Mouse (Mus musculus): ENCODE measurements around the gene Zkscan7. TPM values are rescaled to one million over a fixed set of nuclear protein-coding genes. Genes with fewer than 3 reads are reported as not detected.
A peak's percentile ranks its signal among the peaks of the same experiment; 100 is the strongest.

Zkscan7 gene
- polyA plus RNA-seq, 1 experiment = 11.3 TPM

- no peak overlapping the region for H3K4me3 ChIP-seq (ENCODE audit: control insufficient read depth, low read depth, low read length)
Observed at GRCm38 (mm10) chr9:122901047-122901446, 15.6 kb downstream of the Zkscan7 start.

GRCm38 (mm10) chr9:122902717-122903535, 17.4 kb downstream of the Zkscan7 start:
- Histone ChIP-seq H3K27me3 (ENCODE audit: control insufficient read depth, insufficient read depth, low read length) (no peaks in the 10 kb centered on the region), H3K4me3 (ENCODE audit: control insufficient read depth, low read depth, low read length) (peak overlapping the region; percentile 81), H3K36me3 (ENCODE audit: control insufficient read depth, insufficient read depth, low read length) (no peaks in the 10 kb centered on the region), H3K27ac (ENCODE audit: control insufficient read depth, insufficient read depth, low read depth, low read length) (no peak overlapping the region), H3K4me1 (ENCODE audit: control insufficient read depth, insufficient read depth, low read length) (peaks cover 3% of the 10 kb centered on the region)
- peak; percentile 94 for TF ChIP-seq POLR2A (IDR thresholded peaks at IDR 0.05; ENCODE audit: control insufficient read depth, low read depth, low read length)
- TF ChIP-seq CTCF (IDR thresholded peaks at IDR 0.05; ENCODE audit: control insufficient read depth, insufficient read depth, insufficient replicate concordance, low read depth, low read length) = peak; percentile 16; the same call in 1 of the 2 replicates

More at GRCm38 (mm10) chr9:122901047-122901446, 15.6 kb downstream of the Zkscan7 start:
- TF ChIP-seq POLR2A (IDR thresholded peaks at IDR 0.05; ENCODE audit: control insufficient read depth, low read depth, low read length) (no peak), CTCF (IDR thresholded peaks at IDR 0.05; ENCODE audit: control insufficient read depth, insufficient read depth, insufficient replicate concordance, low read depth, low read length) (no peak)
- H3K4me1 ChIP-seq (ENCODE audit: control insufficient read depth, insufficient read depth, low read length) = peaks cover 3% of the 10 kb centered on the region
- H3K27me3 ChIP-seq (ENCODE audit: control insufficient read depth, insufficient read depth, low read length) = no peaks in the 10 kb centered on the region
- no peaks in the 10 kb centered on the region for H3K36me3 ChIP-seq (ENCODE audit: control insufficient read depth, insufficient read depth, low read length)
- no peak overlapping the region for H3K27ac ChIP-seq (ENCODE audit: control insufficient read depth, insufficient read depth, low read depth, low read length)

- peaks cover 2% of the 10 kb centered on the region; the same call in 1 of the 2 replicates for H3K4me1 ChIP-seq (ENCODE audit: control insufficient read depth, insufficient read depth, low read length)
- no peak overlapping the region for H3K27ac ChIP-seq (ENCODE audit: control insufficient read depth, insufficient read depth, low read depth, low read length)
- no peaks in the 10 kb centered on the region for H3K27me3 ChIP-seq (ENCODE audit: control insufficient read depth, insufficient read depth, low read length)
- peaks cover under 1% of the 10 kb centered on the region; the same call in 1 of the 2 replicates for H3K36me3 ChIP-seq (ENCODE audit: control insufficient read depth, insufficient read depth, low read length)
- H3K4me3 ChIP-seq (ENCODE audit: control insufficient read depth, low read depth, low read length) = no peak overlapping the region; the same call in none of the 2 replicates
- no peak for TF ChIP-seq POLR2A (IDR thresholded peaks at IDR 0.05; ENCODE audit: control insufficient read depth, low read depth, low read length)
- no peak for TF ChIP-seq CTCF (IDR thresholded peaks at IDR 0.05; ENCODE audit: control insufficient read depth, insufficient read depth, insufficient replicate concordance, low read depth, low read length)
Observed at GRCm38 (mm10) chr9:122922436-122922835, 37.0 kb downstream of the Zkscan7 start.

GRCm38 (mm10) chr9:122922936-122923381, 37.5 kb downstream of the Zkscan7 start, which contains the start of gene Zfp105:
TSS of gene Zfp105 (plus strand) at chr9:122923072.
- Histone ChIP-seq H3K4me1 (ENCODE audit: control insufficient read depth, insufficient read depth, low read length) (peaks cover 2% of the 10 kb centered on the region; the same call in 1 of the 2 replicates), H3K36me3 (ENCODE audit: control insufficient read depth, insufficient read depth, low read length) (peaks cover 2% of the 10 kb centered on the region; the same call in 1 of the 2 replicates), H3K27me3 (ENCODE audit: control insufficient read depth, insufficient read depth, low read length) (no peaks in the 10 kb centered on the region), H3K27ac (ENCODE audit: control insufficient read depth, insufficient read depth, low read depth, low read length) (peak within 1 kb of the TSS; percentile 66), H3K4me3 (ENCODE audit: control insufficient read depth, low read depth, low read length) (peak within 1 kb of the TSS; percentile 99)
- TF ChIP-seq CTCF (IDR thresholded peaks at IDR 0.05; ENCODE audit: control insufficient read depth, insufficient read depth, insufficient replicate concordance, low read depth, low read length) (no peak), POLR2A (IDR thresholded peaks at IDR 0.05; ENCODE audit: control insufficient read depth, low read depth, low read length) (no peak; the same call in none of the 2 replicates)

GRCm38 (mm10) chr9:122928915-122929314, 43.4 kb downstream of the Zkscan7 start:
- TF ChIP-seq CTCF (IDR thresholded peaks at IDR 0.05; ENCODE audit: control insufficient read depth, insufficient read depth, insufficient replicate concordance, low read depth, low read length) = no peak
- TF ChIP-seq POLR2A (IDR thresholded peaks at IDR 0.05; ENCODE audit: control insufficient read depth, low read depth, low read length) = no peak
- Histone ChIP-seq H3K4me1 (ENCODE audit: control insufficient read depth, insufficient read depth, low read length) (peaks cover under 1% of the 10 kb centered on the region; the same call in 1 of the 2 replicates), H3K36me3 (ENCODE audit: control insufficient read depth, insufficient read depth, low read length) (peaks cover 2% of the 10 kb centered on the region; the same call in 1 of the 2 replicates), H3K27ac (ENCODE audit: control insufficient read depth, insufficient read depth, low read depth, low read length) (no peak overlapping the region), H3K4me3 (ENCODE audit: control insufficient read depth, low read depth, low read length) (no peak overlapping the region), H3K27me3 (ENCODE audit: control insufficient read depth, insufficient read depth, low read length) (no peaks in the 10 kb centered on the region)

Other genes with a start within 250 kb of the Zkscan7 start
- gene Topaz1, start 138.3 kb upstream of the Zkscan7 start, polyA plus RNA-seq (2012; rRNA removed) = 3.1 and 4.7 TPM in 2 replicates
- gene Tcaim, start 80.1 kb upstream of the Zkscan7 start, polyA plus RNA-seq (2012; rRNA removed) = 5.2 and 5.5 TPM in 2 replicates
- gene Gm35549, start 41.6 kb upstream of the Zkscan7 start, polyA plus RNA-seq (2012; rRNA removed) = 27.7 and 28.0 TPM in 2 replicates
- 34.2 and 39.0 TPM in 2 replicates for gene Zfp445, start 19.7 kb upstream of the Zkscan7 start, polyA plus RNA-seq (2012; rRNA removed)
- gene Zfp105, start 37.4 kb downstream of the Zkscan7 start, polyA plus RNA-seq (2012; rRNA removed) = 17.3 and 19.9 TPM in 2 replicates
- gene 1110059G10Rik, start 65.3 kb downstream of the Zkscan7 start, polyA plus RNA-seq (2012; rRNA removed) = 1.4 and 1.9 TPM in 2 replicates
- 12.9 and 13.7 TPM in 2 replicates for gene Kif15, start 65.4 kb downstream of the Zkscan7 start, polyA plus RNA-seq (2012; rRNA removed)
- gene Tmem42, start 135.6 kb downstream of the Zkscan7 start, polyA plus RNA-seq (2012; rRNA removed) = 7.3 and 8.0 TPM in 2 replicates
- gene Tgm4, start 149.0 kb downstream of the Zkscan7 start, polyA plus RNA-seq (2012; rRNA removed) = 0.16 and 0.28 TPM in 2 replicates
- gene Zdhhc3, start 227.5 kb downstream of the Zkscan7 start, polyA plus RNA-seq (2012; rRNA removed) = 20.6 and 24.7 TPM in 2 replicates
- 15.3 and 20.3 TPM in 2 replicates for gene Exosc7, start 227.5 kb downstream of the Zkscan7 start, polyA plus RNA-seq (2012; rRNA removed)